Mouse (Mus musculus) retina, postnatal 7 days (tissue): ENCODE data around the gene Wnt4.
A peak's percentile ranks its signal among the peaks of the same experiment; 100 is the strongest.

Experiments
- DNase-seq: peaks from one replicate; pipeline ENCODE4 v3.0.0-alpha.2; 2012; ENCODE audit warnings: low read depth, low spot score

Wnt4 gene

GRCm38 (mm10) chr4:137305831-137306576, 28.7 kb downstream of the Wnt4 start:
- DNase-seq = no peak

GRCm38 (mm10) chr4:137306577-137306888, 29.2 kb downstream of the Wnt4 start:
- no peak for DNase-seq

GRCm38 (mm10) chr4:137306991-137307706, 29.9 kb downstream of the Wnt4 start:
- DNase-seq = no peak

- peak; percentile 36 for DNase-seq
These were observed 31.1 kb downstream of the Wnt4 start for GRCm38 (mm10) chr4:137308377-137308776.

GRCm38 (mm10) chr4:137313511-137313910, 36.2 kb downstream of the Wnt4 start:
- DNase-seq = no peak

- DNase-seq = no peak
These were observed 37.3 kb downstream of the Wnt4 start for GRCm38 (mm10) chr4:137314561-137314960.

GRCm38 (mm10) chr4:137315061-137315460, 37.8 kb downstream of the Wnt4 start:
- DNase-seq = no peak

GRCm38 (mm10) chr4:137316027-137316770, 38.9 kb downstream of the Wnt4 start:
- no peak for DNase-seq

- no peak for DNase-seq
These were observed 47.6 kb downstream of the Wnt4 start for GRCm38 (mm10) chr4:137324926-137325325.

- DNase-seq = no peak
These were observed 49.2 kb downstream of the Wnt4 start for GRCm38 (mm10) chr4:137326494-137326893.

GRCm38 (mm10) chr4:137332051-137332450, 54.8 kb downstream of the Wnt4 start:
- no peak for DNase-seq

GRCm38 (mm10) chr4:137336468-137336867, 59.2 kb downstream of the Wnt4 start:
- no peak for DNase-seq

GRCm38 (mm10) chr4:137339415-137339814, 62.1 kb downstream of the Wnt4 start:
- DNase-seq = no peak

- DNase-seq = no peak
These were observed 65.5 kb downstream of the Wnt4 start for GRCm38 (mm10) chr4:137342816-137343215.

- DNase-seq = no peak
These were observed 67.8 kb downstream of the Wnt4 start for GRCm38 (mm10) chr4:137345112-137345511.

GRCm38 (mm10) chr4:137345790-137346189, 68.5 kb downstream of the Wnt4 start:
- no peak for DNase-seq
